Mouse (Mus musculus): ENCODE data around the gene Rbfox1. TPM values are rescaled to one million over a fixed set of nuclear protein-coding genes. Genes with fewer than 3 reads are reported as not detected.

Rbfox1 gene
- polyA plus RNA-seq, 1 experiment, result 5.6 TPM

- Histone ChIP-seq H3K27ac (ENCODE audit: control insufficient read depth, insufficient read depth, low read length) (no peak overlapping the region), H3K4me1 (replicated peaks; ENCODE audit: control insufficient read depth, insufficient read depth, low read length) (no peaks in the 10 kb centered on the region), H3K36me3 (ENCODE audit: control insufficient read depth, insufficient read depth, low read length) (no peaks in the 10 kb centered on the region), H3K4me3 (ENCODE audit: control insufficient read depth, insufficient read depth, low read length) (no peak overlapping the region), H3K27me3 (ENCODE audit: control insufficient read depth, insufficient read depth, low read length) (no peaks in the 10 kb centered on the region)
- no peak for DNase-seq
- no peak for TF ChIP-seq POLR2A (IDR thresholded peaks at IDR 0.05; ENCODE audit: control insufficient read depth, extremely low read depth, insufficient read depth, low read length, poor library complexity)
- no peak for TF ChIP-seq CTCF (IDR thresholded peaks at IDR 0.05; ENCODE audit: borderline replicate concordance, control insufficient read depth, extremely low read depth, insufficient read depth, low read length, poor library complexity)
- 67% methylated on average over 3 of the region's 3 CpGs for WGBS
Observed at GRCm38 (mm10) chr16:6791218-6791617, 906.1 kb downstream of the Rbfox1 start.

- no peak for DNase-seq
- Histone ChIP-seq H3K27ac (ENCODE audit: control insufficient read depth, insufficient read depth, low read length) (no peak overlapping the region), H3K36me3 (ENCODE audit: control insufficient read depth, insufficient read depth, low read length) (no peaks in the 10 kb centered on the region), H3K4me1 (replicated peaks; ENCODE audit: control insufficient read depth, insufficient read depth, low read length) (no peaks in the 10 kb centered on the region), H3K27me3 (ENCODE audit: control insufficient read depth, insufficient read depth, low read length) (no peaks in the 10 kb centered on the region), H3K4me3 (ENCODE audit: control insufficient read depth, insufficient read depth, low read length) (no peak overlapping the region)
- 20% methylated on average over 9 of the region's 9 CpGs for WGBS
- TF ChIP-seq POLR2A (IDR thresholded peaks at IDR 0.05; ENCODE audit: control insufficient read depth, extremely low read depth, insufficient read depth, low read length, poor library complexity), result no peak
- no peak for TF ChIP-seq CTCF (IDR thresholded peaks at IDR 0.05; ENCODE audit: borderline replicate concordance, control insufficient read depth, extremely low read depth, insufficient read depth, low read length, poor library complexity)
Observed at GRCm38 (mm10) chr16:6791655-6792054, 906.5 kb downstream of the Rbfox1 start.

DNA sequence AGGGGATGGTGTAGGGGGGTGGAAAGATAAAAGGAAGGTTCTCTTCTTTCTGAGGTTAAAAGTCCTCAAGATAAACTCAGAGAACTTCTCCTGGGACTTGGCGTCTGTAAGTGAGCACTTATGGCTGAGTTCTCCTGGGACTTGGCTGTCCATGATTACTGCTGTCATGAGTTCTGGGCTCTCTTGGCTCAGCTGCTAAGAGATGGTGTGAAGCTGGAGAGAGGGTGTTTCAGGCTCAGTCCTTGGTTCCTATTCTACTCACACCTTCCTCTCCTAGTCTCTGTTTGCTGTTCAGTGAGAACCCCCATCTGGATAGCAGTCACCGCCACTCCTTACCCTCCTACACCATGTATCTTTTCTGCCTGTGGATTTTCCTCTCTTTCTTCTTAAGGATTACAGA, 921.1 kb downstream of the Rbfox1 start:
- Histone ChIP-seq H3K4me1 (replicated peaks; ENCODE audit: control insufficient read depth, insufficient read depth, low read length) (no peaks in the 10 kb centered on the region), H3K27me3 (ENCODE audit: control insufficient read depth, insufficient read depth, low read length) (no peaks in the 10 kb centered on the region), H3K36me3 (ENCODE audit: control insufficient read depth, insufficient read depth, low read length) (no peaks in the 10 kb centered on the region), H3K4me3 (ENCODE audit: control insufficient read depth, insufficient read depth, low read length) (no peak overlapping the region), H3K27ac (ENCODE audit: control insufficient read depth, insufficient read depth, low read length) (no peak overlapping the region)
- no peak for DNase-seq
- TF ChIP-seq POLR2A (IDR thresholded peaks at IDR 0.05; ENCODE audit: control insufficient read depth, extremely low read depth, insufficient read depth, low read length, poor library complexity) (no peak), CTCF (IDR thresholded peaks at IDR 0.05; ENCODE audit: borderline replicate concordance, control insufficient read depth, extremely low read depth, insufficient read depth, low read length, poor library complexity) (no peak)
- WGBS, result 93% methylated on average over 2 of the region's 2 CpGs

DNA sequence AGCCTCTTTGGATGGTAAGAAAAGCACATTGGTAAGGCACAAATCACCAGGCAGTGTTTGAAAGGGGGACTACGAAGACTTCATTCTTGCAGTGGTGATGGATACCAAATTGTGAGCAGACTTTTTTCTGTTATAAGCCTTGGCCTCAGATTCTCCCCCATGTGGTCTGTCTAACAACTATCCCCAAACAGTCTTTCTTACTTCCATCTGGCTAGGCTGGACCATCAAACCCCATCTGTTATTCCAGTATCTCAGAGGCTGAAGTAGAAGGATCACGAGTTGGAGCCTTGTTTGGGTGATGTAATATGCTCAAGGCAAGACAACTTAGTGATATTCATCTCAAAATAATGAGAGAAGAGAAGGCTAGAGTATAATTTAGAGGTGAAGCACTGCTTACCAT, 922.7 kb downstream of the Rbfox1 start:
- DNase-seq, result no peak
- H3K27ac ChIP-seq (ENCODE audit: control insufficient read depth, insufficient read depth, low read length), result no peak overlapping the region
- TF ChIP-seq CTCF (IDR thresholded peaks at IDR 0.05; ENCODE audit: borderline replicate concordance, control insufficient read depth, extremely low read depth, insufficient read depth, low read length, poor library complexity), result no peak
- TF ChIP-seq POLR2A (IDR thresholded peaks at IDR 0.05; ENCODE audit: control insufficient read depth, extremely low read depth, insufficient read depth, low read length, poor library complexity), result no peak
- H3K36me3 ChIP-seq (ENCODE audit: control insufficient read depth, insufficient read depth, low read length), result no peaks in the 10 kb centered on the region
- no peaks in the 10 kb centered on the region for H3K4me1 ChIP-seq (replicated peaks; ENCODE audit: control insufficient read depth, insufficient read depth, low read length)
- H3K27me3 ChIP-seq (ENCODE audit: control insufficient read depth, insufficient read depth, low read length), result no peaks in the 10 kb centered on the region
- H3K4me3 ChIP-seq (ENCODE audit: control insufficient read depth, insufficient read depth, low read length), result no peak overlapping the region
- 78% methylated on average over 2 of the region's 2 CpGs for WGBS

GRCm38 (mm10) chr16:6813871-6814270, 928.7 kb downstream of the Rbfox1 start:
- TF ChIP-seq POLR2A (IDR thresholded peaks at IDR 0.05; ENCODE audit: control insufficient read depth, extremely low read depth, insufficient read depth, low read length, poor library complexity), result no peak
- TF ChIP-seq CTCF (IDR thresholded peaks at IDR 0.05; ENCODE audit: borderline replicate concordance, control insufficient read depth, extremely low read depth, insufficient read depth, low read length, poor library complexity), result no peak
- DNase-seq, result no peak
- WGBS, result 89% methylated on average over 3 of the region's 3 CpGs
- H3K36me3 ChIP-seq (ENCODE audit: control insufficient read depth, insufficient read depth, low read length), result no peaks in the 10 kb centered on the region
- H3K27ac ChIP-seq (ENCODE audit: control insufficient read depth, insufficient read depth, low read length), result no peak overlapping the region
- H3K4me1 ChIP-seq (replicated peaks; ENCODE audit: control insufficient read depth, insufficient read depth, low read length), result no peaks in the 10 kb centered on the region
- no peak overlapping the region for H3K4me3 ChIP-seq (ENCODE audit: control insufficient read depth, insufficient read depth, low read length)
- H3K27me3 ChIP-seq (ENCODE audit: control insufficient read depth, insufficient read depth, low read length), result no peaks in the 10 kb centered on the region

- no peak for DNase-seq
- TF ChIP-seq POLR2A (IDR thresholded peaks at IDR 0.05; ENCODE audit: control insufficient read depth, extremely low read depth, insufficient read depth, low read length, poor library complexity) (no peak), CTCF (IDR thresholded peaks at IDR 0.05; ENCODE audit: borderline replicate concordance, control insufficient read depth, extremely low read depth, insufficient read depth, low read length, poor library complexity) (no peak)
- Histone ChIP-seq H3K4me3 (ENCODE audit: control insufficient read depth, insufficient read depth, low read length) (no peak overlapping the region), H3K36me3 (ENCODE audit: control insufficient read depth, insufficient read depth, low read length) (no peaks in the 10 kb centered on the region), H3K4me1 (replicated peaks; ENCODE audit: control insufficient read depth, insufficient read depth, low read length) (no peaks in the 10 kb centered on the region), H3K27ac (ENCODE audit: control insufficient read depth, insufficient read depth, low read length) (no peak overlapping the region), H3K27me3 (ENCODE audit: control insufficient read depth, insufficient read depth, low read length) (no peaks in the 10 kb centered on the region)
- 62% methylated on average over 1 of the region's 1 CpGs for WGBS
Observed at GRCm38 (mm10) chr16:6821741-6822140, 936.6 kb downstream of the Rbfox1 start.

DNA sequence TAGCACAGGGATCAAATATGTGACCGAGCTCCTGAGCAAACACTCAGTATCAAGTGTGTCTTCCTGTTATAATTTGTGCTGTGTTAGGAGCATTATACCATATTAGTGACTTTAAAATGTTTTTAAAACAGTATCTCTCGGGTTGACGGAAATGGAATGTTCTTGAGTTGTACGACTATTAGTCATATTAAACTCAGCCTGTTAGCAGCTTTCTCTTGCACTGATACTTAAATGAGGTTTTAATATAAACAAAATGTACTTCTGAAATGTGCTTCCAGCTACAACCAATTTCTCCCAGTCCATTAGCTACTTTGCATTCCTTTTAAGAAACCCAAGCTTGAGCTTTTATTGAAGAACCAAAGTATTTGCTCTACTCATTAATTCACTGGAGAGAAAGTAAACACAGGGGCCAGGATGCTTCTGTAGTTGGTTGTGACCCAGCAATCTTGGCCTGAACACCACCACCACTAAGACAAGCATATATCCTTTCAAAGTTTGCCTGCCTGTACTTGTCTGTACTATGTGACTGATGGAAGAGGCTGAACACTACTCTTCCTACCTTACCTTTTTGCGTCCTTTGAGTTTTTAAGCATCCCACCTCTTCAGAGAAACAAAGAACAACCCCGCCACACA, 944.9 kb downstream of the Rbfox1 start:
- Histone ChIP-seq H3K36me3 (ENCODE audit: control insufficient read depth, insufficient read depth, low read length) (no peaks in the 10 kb centered on the region), H3K27ac (ENCODE audit: control insufficient read depth, insufficient read depth, low read length) (no peak overlapping the region), H3K4me1 (replicated peaks; ENCODE audit: control insufficient read depth, insufficient read depth, low read length) (no peaks in the 10 kb centered on the region), H3K4me3 (ENCODE audit: control insufficient read depth, insufficient read depth, low read length) (no peak overlapping the region), H3K27me3 (ENCODE audit: control insufficient read depth, insufficient read depth, low read length) (no peaks in the 10 kb centered on the region)
- DNase-seq, result no peak
- 95% methylated on average over 6 of the region's 6 CpGs for WGBS
- no peak for TF ChIP-seq POLR2A (IDR thresholded peaks at IDR 0.05; ENCODE audit: control insufficient read depth, extremely low read depth, insufficient read depth, low read length, poor library complexity)
- no peak for TF ChIP-seq CTCF (IDR thresholded peaks at IDR 0.05; ENCODE audit: borderline replicate concordance, control insufficient read depth, extremely low read depth, insufficient read depth, low read length, poor library complexity)

Data from thymus, adult 2 months (tissue).